Mouse (Mus musculus): ENCODE results near the gene Gja3. TPM values are rescaled to one million over a fixed set of nuclear protein-coding genes. Genes with fewer than 3 reads are reported as not detected.
"Not testable (repeated sequence)": the region's sequence is repeated elsewhere in the genome, so short reads cannot be mapped to it uniquely, and the experiment has no call there.

The Gja3 gene
- under 1 TPM; 0.61 to 0.71 TPM for total RNA-seq (2021)

GRCm38 (mm10) chr14:57057563-57058321 is at the start of gene Gja3:
Gene Gja3 (minus strand): TSS chr14:57058100.
- intact Hi-C loops (cut with DNase I), result loop anchor here (5.0 kb wide), 1 partner anchor 90 kb away; no protein-coding TSS in a partner anchor
- peak in 1 of 2 experiments; percentile 61 for DNase-seq (ENCODE audit: extremely low spot score in 1 of 2, low spot score in 2 of 2)

- DNase-seq (ENCODE audit: extremely low spot score in 1 of 2, low spot score in 2 of 2), result no peak
- intact Hi-C loops (cut with DNase I), result loop anchor here (5.0 kb wide), 1 partner anchor 300 kb away; no protein-coding TSS in a partner anchor
These were observed 49.2 kb upstream of the Gja3 start for GRCm38 (mm10) chr14:57107091-57107490.

DNA sequence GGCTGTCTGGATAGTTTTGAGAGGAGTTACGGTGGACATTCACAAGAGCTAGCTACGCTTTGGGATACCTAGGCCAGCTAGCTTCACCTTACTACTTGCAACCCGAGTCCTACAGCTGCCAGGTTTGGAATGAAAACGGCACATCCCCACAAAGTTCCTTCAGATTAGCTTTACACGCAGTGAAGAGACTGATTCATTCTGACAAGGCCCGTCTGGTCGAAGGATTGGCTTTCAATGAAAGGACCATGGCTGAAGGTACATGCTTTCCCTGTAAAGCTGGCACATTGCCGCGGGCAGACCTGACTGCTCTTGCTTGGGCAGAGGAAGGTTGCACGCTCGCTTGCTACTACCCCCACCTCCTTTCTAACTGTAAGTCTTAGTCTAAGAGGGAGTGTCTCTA is 47.8 kb upstream of the Gja3 start:
- intact Hi-C loops (cut with DNase I), result loop anchor here (5.0 kb wide), 1 partner anchor 302 kb away; no protein-coding TSS in a partner anchor
- DNase-seq (ENCODE audit: extremely low spot score in 1 of 2, low spot score in 2 of 2), result no peak

DNA sequence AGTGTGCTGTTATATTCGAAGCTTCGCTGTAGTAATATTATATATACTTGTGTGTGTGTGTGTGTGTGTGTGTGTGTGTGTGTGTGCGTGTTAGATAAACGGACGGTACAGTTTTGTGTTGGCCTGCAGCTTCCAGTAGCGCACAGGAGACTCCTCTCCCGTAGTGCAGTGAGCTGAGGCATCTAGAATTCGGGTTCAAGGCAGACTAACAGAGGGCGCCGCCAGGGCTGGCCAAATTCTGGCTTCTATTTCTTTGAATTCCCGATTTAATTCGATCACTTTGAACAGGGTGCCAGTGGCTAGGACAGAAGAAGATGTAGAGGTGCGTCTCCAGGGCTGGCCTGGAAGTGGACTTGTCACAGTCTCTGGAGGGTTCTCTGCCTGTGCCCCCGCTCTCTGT is 47.2 kb upstream of the Gja3 start:
- intact Hi-C loops (cut with DNase I), result loop anchor here (5.0 kb wide), 1 partner anchor 302 kb away; no protein-coding TSS in a partner anchor

DNA sequence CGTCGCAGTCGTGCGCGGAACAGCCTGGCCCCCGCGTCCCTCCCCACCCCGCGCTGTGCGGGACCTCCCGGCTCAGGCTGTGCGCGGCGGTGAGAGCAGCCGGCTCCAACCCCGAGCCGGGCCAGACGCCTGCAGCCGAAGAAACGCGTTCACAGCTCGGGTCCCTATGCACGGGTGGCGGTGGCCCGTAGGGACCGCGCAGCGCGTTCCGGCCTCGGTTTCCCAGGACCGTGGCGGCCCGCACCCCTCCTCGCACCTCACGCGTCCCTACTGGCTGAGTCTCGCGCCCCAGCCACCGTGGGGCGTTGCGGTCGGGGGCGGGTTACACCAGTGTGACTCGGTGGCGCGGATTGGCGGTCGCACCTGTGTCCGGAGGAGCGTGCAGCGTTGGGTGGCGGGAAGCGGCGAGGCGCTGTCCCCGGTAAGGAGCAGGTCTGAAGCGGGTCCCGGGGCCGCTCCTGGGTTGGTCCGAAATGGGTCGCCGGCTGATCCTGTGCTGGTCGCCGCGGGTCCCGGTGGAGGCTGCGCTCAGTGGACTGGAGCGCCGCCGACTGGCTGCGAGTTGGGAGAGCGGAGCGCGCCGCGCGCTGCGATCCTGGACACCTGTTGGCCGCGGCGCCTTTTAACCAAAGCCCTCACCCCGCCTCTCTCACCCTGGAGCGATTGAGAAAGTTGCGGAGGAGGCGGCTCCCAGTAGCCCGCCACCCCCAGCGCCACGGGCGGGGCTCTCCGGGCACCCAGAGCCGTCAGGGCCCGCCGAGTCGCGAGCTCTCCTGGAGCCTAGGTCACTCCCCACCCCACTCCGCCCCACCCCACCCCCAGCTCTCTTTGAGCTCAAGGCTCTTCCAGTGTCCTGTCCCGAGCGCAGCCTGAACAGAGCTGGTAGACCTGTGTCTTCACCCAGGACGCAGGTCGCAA is 46.5 kb upstream of the Gja3 start, which contains the start of gene Gjb2:
Gene Gjb2 (minus strand): TSS at position 597 of the 918 bp plus-strand sequence.
- DNase-seq (ENCODE audit: extremely low spot score in 1 of 2, low spot score in 2 of 2), result peak in 1 of 2 experiments; percentile 67

More for the DNA sequence above, 47.2 kb upstream of the Gja3 start:
- DNase-seq (ENCODE audit: extremely low spot score in 1 of 2, low spot score in 2 of 2), result no peak

DNA sequence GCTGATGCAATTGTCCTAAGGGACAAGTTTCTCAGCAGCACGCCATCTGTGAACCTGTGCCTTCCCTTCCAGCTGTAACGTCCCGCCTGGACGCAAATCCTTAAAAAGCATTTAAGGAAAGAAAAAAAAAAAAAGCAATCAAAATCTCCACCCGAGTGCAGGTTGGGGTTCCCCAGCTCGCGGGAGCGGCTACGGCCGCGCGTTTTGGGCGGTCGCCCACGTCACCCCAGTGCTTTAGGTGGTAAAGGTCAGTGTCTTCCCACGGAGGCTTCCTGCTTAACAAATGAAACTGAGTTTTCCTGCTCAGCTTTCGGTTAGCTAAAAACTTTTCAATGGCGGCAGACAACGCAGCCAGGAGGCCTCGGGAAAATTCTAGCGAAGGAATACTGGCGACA is 45.8 kb upstream of the Gja3 start:
- DNase-seq (ENCODE audit: extremely low spot score in 1 of 2, low spot score in 2 of 2), result no peak
- intact Hi-C loops (cut with DNase I), result no loop called here

More for the DNA sequence above, 46.5 kb upstream of the Gja3 start, which contains the start of gene Gjb2:
- intact Hi-C loops (cut with DNase I), result loop anchor here (5.0 kb wide), 1 partner anchor 303 kb away; no protein-coding TSS in a partner anchor

GRCm38 (mm10) chr14:57103121-57103520 is 45.2 kb upstream of the Gja3 start:
- intact Hi-C loops (cut with DNase I), result no loop called here
- no peak for DNase-seq (ENCODE audit: extremely low spot score in 1 of 2, low spot score in 2 of 2)

DNA sequence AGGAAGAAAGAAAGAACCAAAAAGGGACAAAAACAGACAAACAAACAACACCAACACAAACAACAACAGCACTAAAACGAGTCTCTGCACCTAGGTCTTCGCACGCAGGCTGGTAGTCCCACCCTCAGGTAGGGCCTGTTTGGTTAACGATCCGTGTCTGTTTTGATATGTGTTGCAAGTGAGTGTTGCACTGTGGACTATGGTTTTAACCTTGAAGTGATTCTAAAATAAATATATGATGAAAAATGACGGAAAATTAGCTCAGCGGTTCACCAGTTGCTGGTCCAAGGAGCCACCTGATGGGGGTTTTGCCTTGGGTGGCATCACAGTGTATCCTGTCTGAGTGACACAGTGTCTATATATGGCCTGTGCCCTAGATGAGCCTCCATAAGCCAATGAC is 43.7 kb upstream of the Gja3 start:
- intact Hi-C loops (cut with DNase I), result no loop called here
- DNase-seq (ENCODE audit: extremely low spot score in 1 of 2, low spot score in 2 of 2), result no peak

DNA sequence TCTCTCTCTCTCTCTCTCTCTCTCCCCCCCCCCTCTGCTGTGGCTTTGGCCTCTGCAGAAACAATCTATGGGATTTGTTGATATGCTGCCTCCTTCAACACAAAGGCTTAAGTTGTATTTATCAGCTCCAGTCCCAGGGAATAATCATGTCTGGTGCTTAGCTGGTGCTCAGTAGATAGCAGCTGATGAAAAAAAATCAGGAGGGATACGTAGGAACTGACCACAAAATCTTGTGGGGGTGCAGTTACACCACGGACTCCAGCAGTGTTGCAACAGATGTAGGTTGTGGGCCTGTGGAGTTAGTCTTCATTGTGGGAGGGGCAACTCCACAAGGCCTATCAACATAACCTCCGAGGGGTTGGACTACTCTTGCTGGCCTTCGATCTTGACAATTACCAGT is 38.0 kb upstream of the Gja3 start:
- DNase-seq (ENCODE audit: extremely low spot score in 1 of 2, low spot score in 2 of 2), result no peak
- intact Hi-C loops (cut with DNase I), result no loop called here

- intact Hi-C loops (cut with DNase I), result no loop called here
- DNase-seq (ENCODE audit: extremely low spot score in 1 of 2, low spot score in 2 of 2), result peak; percentile 32 to 65
These were observed 35.1 kb upstream of the Gja3 start for GRCm38 (mm10) chr14:57093029-57093428.

DNA sequence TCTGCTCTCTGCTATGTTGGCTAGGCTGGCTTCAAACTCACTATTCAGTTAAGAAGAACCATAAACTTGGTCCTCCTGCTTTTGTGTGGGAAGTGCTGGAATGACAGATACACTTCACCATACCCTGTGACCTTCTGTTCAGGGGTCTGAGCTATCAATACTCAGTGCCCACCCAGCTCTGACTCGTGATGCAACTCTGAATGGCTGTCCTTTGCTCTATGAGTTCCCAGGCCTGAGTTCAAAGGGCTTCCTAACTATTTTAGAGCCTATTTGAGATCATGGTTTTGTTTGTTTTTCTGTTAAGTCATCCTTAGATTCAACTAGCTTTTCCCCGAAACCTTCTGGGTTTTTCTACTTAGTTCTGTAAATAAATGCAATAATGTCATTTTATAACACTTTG is 32.1 kb upstream of the Gja3 start:
- intact Hi-C loops (cut with DNase I), result no loop called here
- DNase-seq (ENCODE audit: extremely low spot score in 1 of 2, low spot score in 2 of 2), result no peak

- no peak for DNase-seq (ENCODE audit: extremely low spot score in 1 of 2, low spot score in 2 of 2)
- intact Hi-C loops (cut with DNase I), result no loop called here
These were observed 31.2 kb upstream of the Gja3 start for GRCm38 (mm10) chr14:57089107-57089506.

DNA sequence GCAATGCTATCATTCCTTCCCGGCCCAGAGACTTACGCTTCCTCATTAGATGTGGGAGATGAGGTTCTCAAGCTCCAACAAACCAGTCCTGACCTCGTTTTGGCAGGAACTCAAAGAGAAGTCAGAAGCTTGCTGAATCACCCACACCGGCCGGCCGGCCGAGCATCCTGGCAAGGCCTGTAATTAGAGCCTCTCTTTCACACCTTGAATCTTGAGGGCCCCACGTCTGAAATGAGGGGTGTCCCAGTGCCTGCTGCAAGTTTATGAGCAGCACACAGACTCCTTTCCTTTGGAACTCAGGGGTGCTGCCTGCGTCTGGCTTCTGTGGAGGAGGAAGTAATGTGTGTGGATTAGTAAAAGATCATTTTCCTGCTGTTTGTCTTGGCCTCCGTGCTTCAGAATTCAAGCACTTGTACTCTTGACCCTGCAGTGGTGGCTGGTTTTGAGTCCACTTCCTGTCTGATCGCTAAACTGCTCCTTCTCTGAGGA is 26.3 kb upstream of the Gja3 start:
- no peak for DNase-seq (ENCODE audit: extremely low spot score in 1 of 2, low spot score in 2 of 2)
- intact Hi-C loops (cut with DNase I), result no loop called here

GRCm38 (mm10) chr14:57082863-57083262 is 25.0 kb upstream of the Gja3 start:
- intact Hi-C loops (cut with DNase I), result no loop called here
- DNase-seq (ENCODE audit: extremely low spot score in 1 of 2, low spot score in 2 of 2), result no peak

GRCm38 (mm10) chr14:57075537-57075936 is 17.6 kb upstream of the Gja3 start:
- intact Hi-C loops (cut with DNase I), result no loop called here
- DNase-seq (ENCODE audit: extremely low spot score in 1 of 2, low spot score in 2 of 2), result no peak

DNA sequence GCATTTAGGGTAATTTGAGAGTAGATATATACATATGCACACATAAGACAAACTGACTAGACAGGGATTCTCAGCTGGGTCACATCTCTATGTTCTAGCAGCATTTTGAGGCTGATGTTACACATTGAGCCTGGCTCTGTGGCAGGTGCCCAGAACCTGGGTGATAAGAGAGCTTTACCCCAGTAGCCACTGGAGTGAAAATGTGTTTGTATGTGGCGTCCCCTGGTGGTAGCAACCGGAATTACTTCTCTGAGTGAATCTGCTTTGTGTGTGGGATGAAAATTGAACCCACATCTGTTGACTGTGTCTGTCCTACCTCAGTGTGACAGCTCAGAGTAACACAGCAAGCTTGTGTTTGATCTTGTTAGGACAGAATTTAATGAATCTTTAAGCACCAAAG is 12.0 kb upstream of the Gja3 start:
- intact Hi-C loops (cut with DNase I); DNase-seq (ENCODE audit: extremely low spot score in 1 of 2, low spot score in 2 of 2): not testable (repeated sequence)

DNA sequence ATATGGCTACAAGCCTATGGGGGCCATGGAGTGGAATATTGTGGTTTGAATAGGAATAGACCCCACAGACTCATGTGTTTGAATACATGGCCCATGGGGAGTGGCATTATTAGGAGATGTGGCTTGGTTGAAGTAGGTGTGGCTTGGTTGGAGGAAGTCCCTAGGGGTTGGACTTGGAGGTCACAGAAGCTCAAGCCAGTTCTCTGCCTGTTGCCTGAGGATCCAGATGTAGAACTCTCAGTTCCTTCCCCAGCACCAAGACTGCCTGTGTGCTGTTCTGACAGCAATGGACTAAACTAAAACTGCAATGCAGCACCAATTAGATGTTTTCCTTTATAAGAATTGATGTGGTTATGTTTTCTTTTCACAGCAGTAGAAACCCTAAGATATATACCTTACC is 8.2 kb upstream of the Gja3 start:
- DNase-seq (ENCODE audit: extremely low spot score in 1 of 2, low spot score in 2 of 2), result no peak
- intact Hi-C loops (cut with DNase I), result no loop called here

- intact Hi-C loops (cut with DNase I), result not testable (repeated sequence)
- peak; percentile 31 to 49 for DNase-seq (ENCODE audit: extremely low spot score in 1 of 2, low spot score in 2 of 2)
These were observed 2.2 kb upstream of the Gja3 start for GRCm38 (mm10) chr14:57060052-57060451.

GRCm38 (mm10) chr14:57057204-57057562 is 717 bp downstream of the Gja3 start:
- DNase-seq (ENCODE audit: extremely low spot score in 1 of 2, low spot score in 2 of 2), result no peak
- intact Hi-C loops (cut with DNase I), result loop anchor here (5.0 kb wide), 1 partner anchor 90 kb away; no protein-coding TSS in a partner anchor

All from left cerebral cortex, postnatal 10 days (tissue).